Mouse (Mus musculus) stomach, postnatal 0 days (tissue): ENCODE measurements around the gene Pld4.

ENCODE experiments used
- CTCF ChIP-seq: IDR thresholded peaks from 2 replicates; pipeline ENCODE4 v1.5.1; 2016; ENCODE audit warnings: antibody characterized with exemption, low read depth, mild to moderate bottlenecking, moderate library complexity
- EP300 ChIP-seq: optimal IDR thresholded peaks from 2 replicates; pipeline ENCODE3; 2016; ENCODE audit warnings: antibody characterized with exemption

DNA sequence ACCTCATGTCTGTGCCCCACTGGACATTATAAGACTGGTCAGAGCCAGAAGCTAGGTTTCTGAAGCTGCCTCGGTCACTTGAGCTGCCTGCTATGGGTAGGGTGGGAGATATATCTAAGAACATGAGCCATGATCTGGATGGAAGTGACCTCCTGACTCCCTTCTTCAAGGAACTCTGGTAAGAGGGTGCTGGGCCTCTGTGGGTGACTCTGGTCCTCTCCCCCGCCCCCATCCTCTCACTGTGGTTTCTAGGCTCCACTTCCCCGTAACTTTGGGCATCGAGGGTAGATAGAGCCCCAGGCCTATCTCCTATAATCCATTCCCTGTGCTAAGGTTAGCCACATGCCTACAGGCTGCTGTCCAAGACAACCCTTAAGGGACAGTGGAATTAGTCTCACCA is 956 bp downstream of the Pld4 start:
- TF ChIP-seq CTCF (no peak), EP300 (no peak)
